Mouse (Mus musculus) kidney, postnatal 4 days (tissue): ENCODE data around the gene Zfp81.
"Not testable (repeated sequence)": the region's sequence is repeated elsewhere in the genome, so short reads cannot be mapped to it uniquely, and the experiment has no call there.

Source experiments
- DNase-seq, 2 experiments: peaks; one replicate each; pipeline ENCODE4 v3.0.0; 2021; ENCODE audit warnings: mixed read lengths in 2 of 2

Gene Zfp81

DNA sequence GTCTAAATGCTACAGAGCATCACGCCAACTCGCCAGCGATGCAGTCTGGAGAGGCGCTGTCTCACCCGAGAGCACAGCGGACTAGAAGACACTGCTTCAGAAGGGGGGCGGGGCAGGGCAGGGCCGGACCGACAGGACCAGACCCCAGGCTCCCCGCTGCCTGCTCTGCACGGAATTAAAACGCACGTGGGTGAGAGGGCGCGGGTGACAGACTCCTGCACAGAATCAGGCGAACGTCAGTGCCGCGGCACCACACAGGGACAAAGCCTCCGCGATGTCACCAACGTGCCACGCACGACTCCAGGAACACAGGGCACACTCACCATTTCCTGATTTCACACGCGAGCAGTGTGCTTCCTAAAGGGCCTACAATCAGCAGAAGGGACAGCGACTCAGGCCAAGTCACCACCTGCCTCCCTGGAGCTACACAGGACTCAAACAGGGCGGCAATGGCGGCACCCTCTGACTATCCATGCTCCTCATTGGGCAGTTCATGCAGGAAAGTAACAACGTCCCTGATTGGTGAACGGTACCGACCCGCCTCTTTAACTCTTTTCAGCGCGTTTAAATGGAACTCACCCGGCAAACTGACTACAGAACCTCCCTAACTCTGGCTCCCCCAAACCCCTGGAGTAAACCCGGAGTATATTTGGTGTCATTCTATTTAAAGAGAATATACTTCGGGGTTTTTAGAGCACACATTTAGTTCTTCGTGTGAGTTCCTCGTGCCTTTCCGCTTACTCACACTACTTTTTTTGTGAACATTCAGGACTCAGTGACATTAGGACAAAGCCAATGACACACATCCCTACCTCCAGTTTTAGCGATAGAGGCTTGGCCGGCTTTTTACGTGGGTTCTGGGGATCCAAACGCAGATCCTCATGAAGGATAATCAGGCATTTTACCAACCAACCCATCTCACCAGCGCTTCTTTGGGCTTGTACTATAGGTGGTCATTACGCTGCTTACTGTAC, at the start of gene Zfp81:
Gene Zfp81, minus strand, starts transcription at position 468 of the 974 bp plus-strand sequence.
- peak; percentile 85 to 91 for DNase-seq

DNA sequence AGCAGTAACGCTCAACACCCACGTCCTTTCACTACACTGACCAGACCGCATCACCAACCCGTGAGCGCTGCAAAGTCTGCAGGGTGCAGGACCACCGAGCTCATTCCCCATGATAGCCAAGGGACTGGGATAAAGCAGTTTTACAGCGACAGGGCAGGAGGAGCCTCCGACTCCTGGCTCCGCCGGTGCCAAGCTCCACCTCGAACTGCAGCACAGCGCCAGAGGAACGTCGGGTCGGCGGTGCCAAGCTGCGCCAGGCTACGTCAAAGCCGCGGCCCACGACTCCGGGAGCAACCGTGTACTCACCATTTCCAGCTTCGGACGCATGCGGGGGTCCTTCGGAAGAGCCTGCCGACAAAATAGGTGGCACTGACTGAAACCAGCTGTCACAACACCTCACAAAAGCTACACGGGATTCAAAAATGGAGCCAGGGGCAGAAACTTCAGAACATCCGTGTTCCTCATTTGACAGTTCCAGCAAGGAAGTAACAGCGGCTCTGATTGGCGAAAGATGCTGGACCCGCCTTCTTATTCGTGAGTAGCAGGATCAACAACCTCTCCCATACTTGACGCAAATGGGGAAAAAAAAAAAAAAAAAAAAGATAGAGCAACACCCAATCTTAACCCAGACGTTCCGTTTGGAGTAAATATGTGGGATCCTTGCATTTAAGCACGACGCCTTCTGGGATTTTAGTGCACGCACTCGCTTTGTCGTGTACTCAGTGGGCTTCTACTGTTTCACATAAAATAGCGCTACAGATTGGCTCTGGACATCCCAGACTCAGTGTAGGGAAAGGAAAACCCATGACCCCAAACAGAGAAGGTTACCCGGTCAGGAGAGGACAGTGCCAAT, 35.7 kb upstream of the Zfp81 start, which contains the start of gene Zfp101:
Gene Zfp101, minus strand, starts transcription at position 460 of the 853 bp plus-strand sequence.
- peak; percentile 89 to 93 for DNase-seq

DNA sequence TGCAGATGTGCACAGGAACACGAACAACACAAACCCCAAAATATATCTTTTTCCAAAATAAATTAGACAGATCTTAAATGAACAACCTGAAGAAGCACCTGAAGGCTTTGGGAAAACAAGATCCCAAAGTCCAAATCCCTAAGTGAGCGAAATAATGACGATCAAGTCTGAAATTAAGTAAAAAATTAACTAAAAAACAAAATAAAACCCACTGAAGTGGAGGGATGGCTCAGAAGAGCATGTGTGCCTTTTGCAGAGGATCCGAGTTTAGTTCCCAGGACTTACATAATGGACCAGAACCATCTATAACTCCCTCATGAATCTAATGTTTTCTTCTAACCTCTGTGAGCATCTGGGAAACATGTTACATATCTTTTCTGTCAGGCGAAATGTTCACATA, 33.6 kb upstream of the Zfp81 start:
- no peak for DNase-seq

DNA sequence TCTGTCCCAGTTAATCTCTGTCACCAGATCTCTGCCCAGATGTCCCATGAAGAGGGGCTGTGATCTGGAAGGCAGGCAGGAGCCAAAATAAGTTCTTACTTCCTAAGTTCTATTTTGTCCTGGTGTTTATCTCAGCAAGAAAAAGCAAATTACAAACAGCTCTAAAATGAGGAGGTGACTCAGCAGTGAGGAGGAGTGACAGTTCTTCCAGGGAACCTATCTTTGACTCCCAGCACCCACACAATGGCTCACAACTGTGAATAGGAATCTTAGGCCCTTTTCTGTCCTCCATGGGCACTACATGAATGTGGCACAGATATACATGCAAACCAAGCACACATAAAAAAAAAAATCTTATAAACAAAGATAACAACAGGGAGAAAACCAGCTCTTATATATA, 27.0 kb upstream of the Zfp81 start:
- DNase-seq: no peak

DNA sequence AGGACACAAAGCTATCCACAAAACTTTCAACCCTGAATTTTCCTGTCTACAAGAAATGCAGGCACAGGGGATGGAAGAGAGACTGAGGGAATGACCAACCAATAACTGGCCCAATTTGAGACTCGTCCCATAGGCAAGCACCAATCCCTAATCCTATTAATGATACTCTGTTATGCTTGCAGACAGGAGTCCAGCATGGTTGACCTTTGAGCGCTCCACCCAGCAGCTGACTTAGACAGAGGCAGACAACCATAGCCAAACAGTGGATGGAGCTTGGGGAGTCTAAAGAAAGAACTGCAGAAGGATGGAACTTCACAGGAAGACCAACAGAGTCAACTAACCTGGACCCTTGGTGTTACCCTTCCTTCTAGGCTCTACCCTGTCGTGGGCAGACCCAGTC, 14.1 kb upstream of the Zfp81 start:
- peak; percentile 3 to 14 for DNase-seq

DNA sequence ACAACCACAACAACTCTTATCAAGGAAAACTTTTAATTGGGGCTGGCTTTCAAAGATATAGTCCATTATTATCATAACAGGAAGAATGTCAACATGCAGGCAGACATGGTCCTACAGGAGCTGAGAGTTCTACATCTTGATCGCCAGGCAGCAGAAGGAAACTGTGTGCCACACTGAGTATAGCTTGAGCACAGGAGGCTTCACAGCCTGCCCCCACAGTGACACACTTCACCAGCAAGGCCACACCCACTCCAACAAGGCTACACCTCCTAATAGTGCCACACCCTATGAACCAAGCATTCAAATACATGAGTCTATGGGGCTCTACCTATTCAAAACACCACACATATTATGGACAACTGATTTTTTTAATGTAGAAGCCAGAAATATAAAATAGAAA, 5.7 kb downstream of the Zfp81 start:
- no peak for DNase-seq

DNA sequence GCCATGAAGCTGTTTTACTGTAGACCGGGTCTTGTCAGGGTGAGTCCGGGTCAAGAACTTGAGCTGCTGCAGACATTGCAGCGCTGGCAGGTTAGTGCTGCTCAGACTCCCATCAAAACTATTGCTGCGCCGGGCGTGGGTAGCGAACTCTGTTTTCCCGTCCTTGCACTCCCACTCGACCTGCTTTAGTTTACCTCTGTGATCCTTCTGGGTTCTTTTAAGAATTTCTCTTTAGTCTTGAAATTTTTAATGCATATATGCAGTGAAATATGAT, 68.9 kb downstream of the Zfp81 start:
- DNase-seq: not testable (repeated sequence)

DNA sequence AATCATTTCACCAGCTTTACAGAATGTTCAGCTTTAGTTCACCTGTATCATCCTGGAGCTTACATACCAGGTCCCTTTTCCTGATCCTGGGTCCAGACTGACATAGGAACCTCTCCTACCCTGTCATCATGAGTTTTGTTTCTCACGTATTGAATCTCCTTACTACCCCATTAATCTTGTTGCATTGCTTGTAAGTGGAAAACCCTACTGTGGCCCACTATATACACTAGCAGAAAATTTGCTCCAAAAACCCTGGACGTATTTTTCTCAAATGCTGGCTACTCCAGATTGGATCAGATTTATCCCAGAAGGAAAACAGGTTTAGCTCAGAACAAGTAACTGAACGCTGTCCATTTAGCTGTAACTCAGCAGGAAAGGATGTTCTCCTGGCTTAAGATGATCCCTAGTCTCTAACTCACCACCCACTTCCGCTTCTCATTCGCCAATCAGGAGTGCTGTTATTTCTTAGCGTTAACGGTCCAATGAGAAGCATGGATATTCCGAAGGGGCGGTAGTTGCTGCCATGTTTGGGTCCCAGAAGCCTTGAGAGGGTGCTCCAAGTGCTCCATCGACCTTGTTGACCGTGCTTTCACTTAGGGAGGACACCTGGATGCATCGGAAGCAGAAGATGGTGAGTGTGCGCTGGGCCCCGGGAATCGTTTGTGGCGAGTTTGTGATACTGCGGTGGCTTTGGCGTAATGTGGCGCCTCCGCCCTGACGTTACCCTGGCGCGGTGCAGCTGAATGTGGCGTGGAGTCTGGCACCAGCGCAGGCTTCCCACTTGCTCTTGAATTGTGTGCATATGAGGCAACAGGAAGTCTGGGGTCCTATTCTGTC, 69.4 kb downstream of the Zfp81 start, which contains the start of gene Zfp955b:
Gene Zfp955b, plus strand, starts transcription at position 506 of the 837 bp plus-strand sequence.
- not testable (repeated sequence) for DNase-seq
